Mouse (Mus musculus) olfactory bulb, adult 2 months (tissue): ENCODE data around the gene Arfgef2.

ENCODE experiments used
- CTCF ChIP-seq: fragments of 200-500 bp; IDR thresholded peaks from 2 replicates; pipeline ENCODE4 v1.5.1; 2012; ENCODE audit warnings: low read depth, mild to moderate bottlenecking, low read length, moderate library complexity; ENCODE audit not compliant: insufficient read depth
- POLR2A ChIP-seq: fragments of 200-500 bp; IDR thresholded peaks from 2 replicates; pipeline ENCODE4 v1.6.1; 2012; ENCODE audit warnings: mild to moderate bottlenecking, low read depth, low read length, moderate library complexity; ENCODE audit not compliant: insufficient read depth

GRCm38 (mm10) chr2:166834796-166835195, 29.4 kb downstream of the Arfgef2 start:
- TF ChIP-seq POLR2A (no peak), CTCF (no peak)
